Mouse (Mus musculus) megakaryocyte, embryonic 14.5 days (primary cell): ENCODE results near the gene Clasp1. TPM values are rescaled to one million over a fixed set of nuclear protein-coding genes. Genes with fewer than 3 reads are reported as not detected.

ENCODE experiments used
- H3K27me3 ChIP-seq: replicated peaks from 2 replicates; pipeline ENCODE3; 2012; ENCODE audit warnings: inconsistent platforms
- H3K36me3 ChIP-seq: replicated peaks from 2 replicates; pipeline ENCODE3; 2012; ENCODE audit warnings: low read length, inconsistent platforms, mixed read lengths
- H3K4me1 ChIP-seq: 2 replicates; pipeline ENCODE4 v1.6.1; 2012; ENCODE audit warnings: inconsistent platforms
- H3K4me3 ChIP-seq: replicated peaks from 2 replicates; pipeline ENCODE3; 2012; ENCODE audit warnings: moderate library complexity, mild to moderate bottlenecking, inconsistent platforms
- H3K9me3 ChIP-seq: 2 replicates; pipeline ENCODE4 v1.6.1; 2012; ENCODE audit warnings: inconsistent platforms
- FLI1 ChIP-seq: IDR thresholded peaks from 2 replicates; pipeline ENCODE4 v1.6.1; 2012; ENCODE audit warnings: low read length, inconsistent platforms, mixed read lengths
- GATA1 ChIP-seq: IDR thresholded peaks from 3 replicates; pipeline ENCODE4 v1.6.1; 2012; ENCODE audit warnings: mixed read lengths, low read length, inconsistent platforms, borderline replicate concordance
- polyA plus RNA-seq: library from polyadenylated mRNA; stranded (reverse); fragments of >175 nt; gene quantifications from 2 replicates; pipeline ENCODE4 v1.2.3, GENCODE M21; 2012; ENCODE audit warnings: low replicate concordance; ENCODE audit not compliant: insufficient read depth

The Clasp1 gene
- polyA plus RNA-seq, 1 experiment = 8.3 TPM

DNA sequence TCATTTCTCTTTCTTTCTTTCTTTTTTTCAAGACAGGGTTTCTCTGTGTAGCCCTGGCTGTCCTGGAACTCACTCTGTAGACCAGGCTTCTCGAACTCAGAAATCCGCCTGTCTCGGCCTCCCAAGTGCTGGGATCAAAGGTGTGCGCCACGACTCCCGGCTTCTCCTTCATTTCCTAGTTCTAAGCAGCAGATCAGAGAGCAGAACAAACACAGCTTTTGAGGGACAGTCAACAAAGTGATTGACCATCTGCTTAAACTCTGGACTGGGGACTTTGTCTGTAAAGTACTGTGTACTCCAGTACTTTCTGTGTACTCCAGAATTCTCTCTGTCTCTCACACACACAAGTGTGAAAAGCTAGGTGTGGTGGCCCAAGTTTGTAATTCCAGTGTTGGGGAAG, 14.1 kb downstream of the Clasp1 start:
- TF ChIP-seq GATA1 = no peak
- no peak for TF ChIP-seq FLI1
- no peaks in the 10 kb centered on the region for H3K9me3 ChIP-seq
- H3K4me3 ChIP-seq = no peak overlapping the region
- peaks cover 14% of the 10 kb centered on the region for H3K36me3 ChIP-seq
- no peaks in the 10 kb centered on the region for H3K27me3 ChIP-seq
- peaks cover 39% of the 10 kb centered on the region for H3K4me1 ChIP-seq

DNA sequence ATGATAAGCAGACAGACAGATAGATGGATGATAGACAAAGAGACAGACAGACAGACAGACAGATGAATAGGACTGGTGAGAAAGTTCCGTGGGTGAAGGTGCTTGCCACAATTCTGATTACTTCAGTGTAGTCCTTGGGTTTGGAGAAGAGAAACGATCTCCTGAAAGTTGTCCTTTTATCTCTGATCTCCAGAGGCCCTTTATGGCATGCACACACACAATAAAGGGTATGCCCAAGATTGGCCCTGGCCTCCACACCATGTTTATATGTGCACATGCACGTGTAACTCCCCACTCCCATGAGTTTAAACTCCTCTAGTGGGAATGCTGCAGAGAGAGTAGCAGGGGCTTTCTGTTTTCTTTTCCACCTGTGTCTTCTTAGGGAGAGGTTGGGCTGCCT, 14.6 kb downstream of the Clasp1 start:
- no peak overlapping the region for H3K4me3 ChIP-seq
- TF ChIP-seq GATA1 (no peak), FLI1 (no peak)
- peaks cover 34% of the 10 kb centered on the region for H3K4me1 ChIP-seq
- no peaks in the 10 kb centered on the region for H3K9me3 ChIP-seq
- peaks cover 14% of the 10 kb centered on the region for H3K36me3 ChIP-seq
- no peaks in the 10 kb centered on the region for H3K27me3 ChIP-seq

DNA sequence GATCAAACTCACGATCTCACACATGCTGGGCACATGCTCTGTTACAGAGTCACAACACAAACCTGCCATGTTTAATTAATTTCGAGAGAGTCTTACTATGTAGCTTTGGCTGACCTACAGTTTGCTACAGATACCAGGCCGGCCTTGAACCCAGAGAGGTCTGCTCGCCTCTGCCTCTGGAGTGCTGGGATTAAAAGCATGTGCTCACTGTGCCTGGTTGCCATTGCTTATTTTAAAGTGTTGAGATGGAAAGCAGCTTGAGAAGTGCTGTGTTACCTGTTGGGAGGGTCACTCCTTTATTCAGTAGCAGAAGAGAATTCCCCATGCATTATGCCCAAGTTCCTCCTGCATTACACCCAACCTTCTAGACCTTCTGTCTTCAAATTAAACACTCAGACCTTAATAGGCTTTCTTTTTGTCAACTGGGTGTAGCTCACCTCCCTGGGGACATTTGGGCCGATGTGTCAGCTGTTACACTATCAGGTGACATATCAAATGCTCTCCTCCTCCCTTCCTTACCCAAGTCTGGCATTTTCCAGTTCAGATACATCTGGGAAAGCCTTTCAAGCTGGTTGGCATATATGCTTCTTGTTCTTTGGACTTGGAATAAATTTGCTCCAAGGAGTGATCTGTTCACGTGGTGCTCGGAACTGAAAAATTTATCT, 18.9 kb downstream of the Clasp1 start:
- no peaks in the 10 kb centered on the region for H3K9me3 ChIP-seq
- H3K4me1 ChIP-seq = peaks cover 12% of the 10 kb centered on the region
- no peaks in the 10 kb centered on the region for H3K27me3 ChIP-seq
- TF ChIP-seq GATA1 (no peak), FLI1 (no peak)
- H3K36me3 ChIP-seq = peaks cover 15% of the 10 kb centered on the region
- no peak overlapping the region for H3K4me3 ChIP-seq

DNA sequence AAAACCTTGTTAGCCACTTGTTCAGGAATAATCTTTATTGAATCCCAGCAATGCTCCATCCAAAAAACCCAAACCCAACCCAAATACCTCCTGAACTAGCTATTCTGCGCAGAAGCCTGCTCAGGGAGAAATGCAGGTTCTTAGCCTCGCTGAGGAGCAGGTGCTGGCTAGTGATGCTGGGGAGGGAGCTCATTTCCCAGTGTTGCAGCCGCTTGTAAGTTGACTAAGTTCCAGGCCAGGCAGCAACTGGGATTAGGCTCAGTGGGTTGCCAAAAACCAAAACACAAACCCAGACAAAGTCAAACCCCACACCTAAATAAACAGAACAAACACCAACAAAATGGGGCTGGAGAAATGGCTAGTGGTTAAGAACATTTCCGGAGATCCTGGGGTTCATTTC, 20.4 kb downstream of the Clasp1 start:
- Histone ChIP-seq H3K4me1 (peaks cover 20% of the 10 kb centered on the region), H3K27me3 (no peaks in the 10 kb centered on the region), H3K36me3 (peaks cover 15% of the 10 kb centered on the region), H3K4me3 (no peak overlapping the region), H3K9me3 (no peaks in the 10 kb centered on the region)
- no peak for TF ChIP-seq GATA1
- no peak for TF ChIP-seq FLI1

DNA sequence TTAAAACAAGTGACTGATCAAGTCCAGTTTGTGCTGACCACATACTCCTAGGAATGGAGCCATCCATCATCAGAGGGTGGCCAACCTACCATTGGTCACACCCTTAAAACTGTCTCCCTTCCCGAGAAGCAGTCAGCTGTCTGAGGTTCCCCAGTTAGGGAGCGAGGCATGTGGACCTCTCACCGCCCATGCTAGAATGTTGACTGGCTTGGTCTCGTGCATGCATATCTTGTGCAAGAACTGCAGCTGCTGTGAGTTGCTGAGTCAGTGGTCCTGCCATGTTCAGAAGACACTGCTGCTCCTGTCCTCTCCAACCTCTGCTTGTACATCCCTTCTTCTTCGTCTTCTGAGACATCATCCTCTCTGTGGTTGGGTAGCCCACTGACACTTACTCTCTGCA, 22.0 kb downstream of the Clasp1 start:
- Histone ChIP-seq H3K27me3 (no peaks in the 10 kb centered on the region), H3K36me3 (peaks cover 18% of the 10 kb centered on the region)

DNA sequence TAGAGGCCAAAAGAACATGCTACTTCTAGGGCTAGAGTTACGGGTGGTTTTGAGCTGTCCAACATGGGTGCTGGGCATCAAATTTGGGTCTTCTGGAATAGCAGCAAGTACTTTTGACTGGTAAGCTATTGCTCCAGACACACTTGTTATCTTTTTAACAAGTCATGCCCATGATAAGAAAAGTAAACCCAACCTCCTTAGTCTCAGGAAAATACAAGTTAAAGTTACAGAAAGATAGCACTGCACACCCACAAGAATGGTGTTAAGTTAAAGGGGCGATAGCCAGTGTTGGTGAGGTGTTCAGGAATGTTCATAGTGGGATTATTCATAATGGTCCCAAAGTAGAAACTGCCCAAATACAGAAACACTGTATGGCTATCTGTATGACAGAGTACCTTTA, 24.3 kb downstream of the Clasp1 start:
- TF ChIP-seq FLI1 = no peak
- TF ChIP-seq GATA1 = no peak
- no peak overlapping the region for H3K4me3 ChIP-seq
- H3K4me1 ChIP-seq = peaks cover 33% of the 10 kb centered on the region
- peaks cover 29% of the 10 kb centered on the region for H3K36me3 ChIP-seq
- no peaks in the 10 kb centered on the region for H3K27me3 ChIP-seq
- no peaks in the 10 kb centered on the region for H3K9me3 ChIP-seq

More for the DNA sequence above, 22.0 kb downstream of the Clasp1 start:
- peak overlapping the region; percentile 59 for H3K4me3 ChIP-seq
- H3K4me1 ChIP-seq = peaks cover 24% of the 10 kb centered on the region
- no peak for TF ChIP-seq GATA1
- TF ChIP-seq FLI1 = no peak
- H3K9me3 ChIP-seq = no peaks in the 10 kb centered on the region

DNA sequence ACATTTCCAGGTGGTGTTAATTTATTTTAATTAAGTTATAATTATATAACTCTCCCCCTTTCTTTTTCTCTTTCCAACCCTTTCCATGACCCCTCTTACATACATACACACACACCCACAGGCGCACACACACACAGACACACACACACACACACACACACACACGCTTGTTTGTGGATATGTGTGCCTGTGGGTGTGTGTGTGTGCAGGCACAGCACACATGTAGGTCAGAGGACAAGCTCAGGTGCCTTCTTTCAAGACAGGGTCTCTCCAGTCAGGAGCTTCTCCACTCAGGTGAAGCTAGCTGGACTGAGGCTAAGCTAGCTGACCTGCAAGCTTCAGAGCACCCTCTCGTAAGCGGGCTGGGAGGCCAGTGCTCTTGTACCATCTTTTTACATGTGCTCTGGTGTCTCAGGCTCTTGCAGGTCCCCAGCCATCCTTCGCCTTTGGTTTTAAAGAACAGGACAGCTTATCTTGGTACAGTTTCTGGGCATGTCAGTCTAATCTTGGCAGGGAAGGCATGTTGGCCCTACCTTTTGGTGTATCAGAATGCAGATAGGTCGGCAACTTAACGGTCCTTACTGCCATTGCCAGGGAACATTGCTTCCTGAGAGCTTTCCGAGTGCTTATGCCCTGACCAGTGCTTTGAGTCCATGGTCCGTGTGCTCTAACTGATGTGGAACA, 28.3 kb downstream of the Clasp1 start:
- peaks cover 42% of the 10 kb centered on the region for H3K4me1 ChIP-seq
- peaks cover 53% of the 10 kb centered on the region for H3K36me3 ChIP-seq
- no peaks in the 10 kb centered on the region for H3K9me3 ChIP-seq
- no peak for TF ChIP-seq FLI1
- TF ChIP-seq GATA1 = no peak
- no peak overlapping the region for H3K4me3 ChIP-seq
- H3K27me3 ChIP-seq = no peaks in the 10 kb centered on the region

DNA sequence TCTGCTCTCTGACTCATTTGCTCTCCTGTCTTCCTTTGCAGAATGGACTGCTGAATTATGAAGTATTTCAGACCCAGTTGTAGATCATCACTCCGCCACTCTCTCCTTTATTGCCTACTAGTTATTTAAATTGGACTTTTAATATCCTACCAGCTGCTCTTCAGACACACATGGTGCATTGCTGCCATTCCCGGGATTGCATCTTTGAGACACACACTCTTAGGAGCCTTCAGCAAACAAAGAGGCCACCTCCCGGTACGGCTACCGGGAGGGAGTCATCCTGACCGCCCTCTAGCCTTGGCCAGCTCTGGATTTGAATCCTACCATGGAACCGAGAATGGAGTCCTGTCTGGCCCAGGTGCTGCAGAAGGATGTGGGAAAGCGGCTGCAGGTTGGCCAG, 30.5 kb downstream of the Clasp1 start:
- Histone ChIP-seq H3K9me3 (no peaks in the 10 kb centered on the region), H3K36me3 (peaks cover 68% of the 10 kb centered on the region), H3K4me1 (peaks cover 43% of the 10 kb centered on the region), H3K4me3 (no peak overlapping the region), H3K27me3 (no peaks in the 10 kb centered on the region)
- no peak for TF ChIP-seq GATA1
- no peak for TF ChIP-seq FLI1

DNA sequence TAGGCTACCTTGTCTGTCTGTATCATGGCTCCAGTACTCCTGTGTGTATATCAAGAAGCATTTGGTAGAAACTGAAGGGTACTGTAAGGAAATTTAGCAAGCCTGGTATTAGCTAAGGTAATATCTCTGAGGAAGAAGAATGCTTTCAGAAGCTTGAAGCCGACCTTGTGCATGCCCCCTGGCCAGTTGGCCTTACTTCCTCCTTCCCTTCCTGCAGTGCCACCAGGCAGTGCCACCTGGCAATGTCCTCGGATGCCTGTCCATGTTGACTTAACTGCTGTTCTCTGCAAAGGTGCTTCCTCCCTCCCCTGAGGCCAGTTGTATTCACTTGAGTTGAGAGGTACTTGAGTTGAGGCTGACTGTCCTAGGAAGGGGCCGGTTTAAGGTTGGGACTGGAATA, 32.3 kb downstream of the Clasp1 start:
- Histone ChIP-seq H3K4me3 (no peak overlapping the region), H3K4me1 (peaks cover 50% of the 10 kb centered on the region), H3K9me3 (no peaks in the 10 kb centered on the region), H3K27me3 (no peaks in the 10 kb centered on the region), H3K36me3 (peaks cover 75% of the 10 kb centered on the region)
- no peak for TF ChIP-seq GATA1
- TF ChIP-seq FLI1 = no peak

DNA sequence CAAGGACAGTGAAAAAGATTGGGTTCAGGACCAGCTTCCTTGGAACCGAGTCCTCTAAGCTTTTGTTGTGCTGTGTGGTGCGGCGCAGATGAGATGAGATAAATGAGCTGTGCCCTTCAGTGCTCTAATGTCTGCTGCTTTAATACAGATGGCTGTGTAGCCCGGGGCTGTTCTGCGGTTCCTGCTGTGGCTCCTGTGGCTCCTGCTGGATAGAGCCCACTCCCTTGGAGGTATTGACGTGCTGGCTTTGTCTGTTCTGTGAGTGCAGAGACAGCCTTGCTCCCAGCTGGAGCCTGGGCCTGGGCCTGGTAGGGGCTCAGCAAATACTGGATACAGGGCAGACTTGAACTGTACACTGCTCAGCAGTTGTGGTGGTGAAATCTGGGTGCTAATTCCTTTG, 34.0 kb downstream of the Clasp1 start:
- H3K27me3 ChIP-seq = no peaks in the 10 kb centered on the region
- TF ChIP-seq GATA1 = no peak
- no peak for TF ChIP-seq FLI1
- no peak overlapping the region for H3K4me3 ChIP-seq
- no peaks in the 10 kb centered on the region for H3K9me3 ChIP-seq
- peaks cover 70% of the 10 kb centered on the region for H3K36me3 ChIP-seq
- peaks cover 43% of the 10 kb centered on the region for H3K4me1 ChIP-seq

DNA sequence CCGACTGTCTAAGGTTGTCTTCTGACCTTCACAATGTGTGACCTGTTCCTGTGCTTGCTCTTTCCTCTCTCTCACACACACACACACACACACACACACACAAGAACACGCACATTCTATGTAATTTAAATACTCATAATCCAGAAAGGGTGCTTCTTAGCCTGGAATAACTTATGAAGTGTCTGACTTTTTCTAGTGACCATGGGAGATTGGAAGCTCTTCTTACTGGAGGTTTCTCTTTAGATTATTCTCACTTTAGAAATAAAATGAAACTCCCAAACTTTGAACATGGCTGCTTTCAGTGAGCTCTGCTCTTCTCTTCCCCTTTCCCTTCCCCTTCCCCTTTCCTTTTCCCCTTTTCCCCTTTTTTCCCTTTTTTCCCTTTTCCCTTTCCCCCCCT, 37.1 kb downstream of the Clasp1 start:
- Histone ChIP-seq H3K4me3 (no peak overlapping the region), H3K4me1 (peaks cover 44% of the 10 kb centered on the region), H3K9me3 (no peaks in the 10 kb centered on the region), H3K36me3 (peaks cover 52% of the 10 kb centered on the region), H3K27me3 (no peaks in the 10 kb centered on the region)
- TF ChIP-seq FLI1 (no peak), GATA1 (no peak)
